Mouse (Mus musculus): ENCODE results near the gene Gpatch8.

- TF ChIP-seq CTCF (IDR thresholded peaks at IDR 0.05; ENCODE audit: low read depth, low read length) (no peak), POLR2A (IDR thresholded peaks at IDR 0.05; ENCODE audit: insufficient read depth, low read length) (no peak)
These were observed 18.8 kb upstream of the Gpatch8 start for GRCm38 (mm10) chr11:102575034-102575433.
